Mouse (Mus musculus): ENCODE data around the gene Prss38. TPM values are rescaled to one million over a fixed set of nuclear protein-coding genes. Genes with fewer than 3 reads are reported as not detected.

Prss38 gene
- polyA plus RNA-seq, 1 experiment from 2014 or later, result not detected

DNA sequence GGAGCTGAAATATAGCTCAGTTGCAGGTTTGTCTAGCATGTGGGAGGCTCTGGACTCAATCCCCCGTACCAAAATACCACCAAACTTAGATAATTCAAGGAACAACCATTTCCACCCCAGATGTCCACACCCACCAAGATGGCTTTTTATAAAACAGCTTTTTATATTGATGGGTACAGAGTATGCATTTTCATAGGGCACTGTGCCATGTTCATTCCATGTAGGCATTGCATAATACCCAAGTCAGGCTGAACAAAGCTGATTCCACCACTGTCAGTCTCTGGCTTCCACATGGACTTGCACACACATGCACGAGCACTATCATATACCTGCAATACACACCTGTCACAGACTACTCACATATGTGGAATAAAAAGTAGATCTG, 36.7 kb downstream of the Prss38 start:
- H3K4me3 ChIP-seq (ENCODE audit: low read depth, low read length), result no peak overlapping the region
- no peak overlapping the region for H3K4me2 ChIP-seq (replicated peaks; ENCODE audit: low read depth)
- DNase-seq (ENCODE audit: low spot score) (no peak), ATAC-seq (ENCODE audit: low FRiP score, low TSS enrichment) (no peak)
- H3K36me3 ChIP-seq (ENCODE audit: control insufficient read depth, insufficient read depth, low read length), result no peaks in the 10 kb centered on the region
- peaks cover 2% of the 10 kb centered on the region; the same call in 1 of the 2 replicates for H3K4me1 ChIP-seq (replicated peaks; ENCODE audit: control insufficient read depth, insufficient read depth)
- no peak overlapping the region for H3K9ac ChIP-seq (ENCODE audit: low read length)
- 89% methylated on average over 2 of the region's 2 CpGs for WGBS
- H3K27ac ChIP-seq (replicated peaks), result no peak overlapping the region
- no peaks in the 10 kb centered on the region for H3K27me3 ChIP-seq (ENCODE audit: control insufficient read depth, insufficient read depth, low read length)
- no peak for TF ChIP-seq CTCF (IDR thresholded peaks at IDR 0.05; ENCODE audit: low read depth)
- no peak for TF ChIP-seq EP300 (optimal IDR thresholded peaks at IDR 0.05)
- H3K9me3 ChIP-seq (ENCODE audit: control insufficient read depth, low read length), result no peaks in the 10 kb centered on the region

DNA sequence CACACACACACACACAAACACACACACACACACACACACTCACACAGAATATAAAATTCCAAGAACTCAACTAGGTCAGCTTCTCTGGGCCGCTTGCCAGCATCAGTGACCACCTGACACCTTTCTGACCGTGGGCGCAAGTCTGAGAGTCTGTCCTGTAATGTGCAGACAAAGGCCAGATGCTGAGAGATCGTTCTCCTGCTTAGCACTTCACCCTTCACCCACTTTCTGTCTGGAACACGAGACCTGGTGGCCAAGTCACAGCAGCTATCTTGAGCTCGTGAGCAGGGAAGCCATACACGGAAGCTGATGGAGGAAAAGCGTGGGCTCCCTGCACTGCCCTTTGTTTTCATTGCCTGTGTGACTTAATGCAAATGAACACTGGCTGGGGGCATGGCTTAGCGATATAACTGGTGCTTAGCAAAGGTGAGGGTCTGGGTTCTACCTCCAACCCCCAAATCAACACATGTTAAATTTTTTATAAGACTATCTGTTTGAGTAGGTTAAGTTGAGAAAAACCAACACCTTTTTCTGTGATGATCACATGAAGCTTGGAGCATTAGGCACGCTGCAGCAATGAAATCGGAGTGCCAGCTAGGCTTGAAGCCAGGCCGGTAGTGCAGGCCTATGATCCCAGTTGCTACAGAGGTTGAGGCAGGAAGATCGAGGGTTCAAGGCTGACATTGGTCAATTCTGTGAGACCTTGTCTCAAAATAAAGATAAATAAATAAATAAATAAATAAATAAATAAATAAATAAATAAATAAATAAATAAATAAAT, 37.3 kb downstream of the Prss38 start:
- Histone ChIP-seq H3K4me3 (ENCODE audit: low read depth, low read length) (no peak overlapping the region), H3K4me1 (replicated peaks; ENCODE audit: control insufficient read depth, insufficient read depth) (peaks cover 2% of the 10 kb centered on the region; the same call in 1 of the 2 replicates), H3K27me3 (ENCODE audit: control insufficient read depth, insufficient read depth, low read length) (no peaks in the 10 kb centered on the region), H3K9me3 (ENCODE audit: control insufficient read depth, low read length) (no peaks in the 10 kb centered on the region), H3K36me3 (ENCODE audit: control insufficient read depth, insufficient read depth, low read length) (no peaks in the 10 kb centered on the region), H3K4me2 (replicated peaks; ENCODE audit: low read depth) (no peak overlapping the region), H3K9ac (ENCODE audit: low read length) (no peak overlapping the region), H3K27ac (replicated peaks) (0 out of 2 replicates have a peak overlapping the region, but pooled peaks have one; percentile 24)
- DNase-seq (ENCODE audit: low spot score) (peak; percentile 51), ATAC-seq (ENCODE audit: low FRiP score, low TSS enrichment) (peak; percentile 66)
- 55% methylated on average over 13 of the region's 13 CpGs for WGBS
- no peak for TF ChIP-seq EP300 (optimal IDR thresholded peaks at IDR 0.05)
- no peak for TF ChIP-seq CTCF (IDR thresholded peaks at IDR 0.05; ENCODE audit: low read depth)

DNA sequence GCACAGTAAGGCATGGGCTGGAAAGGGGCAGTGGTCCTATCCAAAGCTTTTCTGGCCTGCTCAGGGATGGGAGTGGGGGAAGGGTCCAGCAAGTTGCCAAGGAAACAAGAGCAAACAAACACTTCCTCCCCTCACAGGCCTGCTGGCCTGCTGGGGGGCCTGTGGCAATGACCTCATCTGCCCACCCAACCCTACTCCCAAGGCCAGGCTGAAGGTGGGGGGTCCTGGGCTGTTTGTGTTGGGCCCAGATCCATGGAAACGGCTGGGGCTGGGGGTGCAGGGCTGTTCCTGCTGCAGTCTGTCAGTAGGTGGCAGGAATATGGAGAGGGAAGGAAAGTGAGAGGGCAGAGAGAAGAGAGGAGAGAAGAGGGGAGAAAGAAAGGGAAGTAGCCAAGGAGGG, 39.1 kb downstream of the Prss38 start:
- Histone ChIP-seq H3K4me2 (replicated peaks; ENCODE audit: low read depth) (no peak overlapping the region), H3K27me3 (ENCODE audit: control insufficient read depth, insufficient read depth, low read length) (no peaks in the 10 kb centered on the region), H3K9ac (ENCODE audit: low read length) (no peak overlapping the region), H3K4me3 (ENCODE audit: low read depth, low read length) (no peak overlapping the region), H3K27ac (replicated peaks) (no peak overlapping the region; the same call in 1 of the 2 replicates), H3K9me3 (ENCODE audit: control insufficient read depth, low read length) (no peaks in the 10 kb centered on the region), H3K36me3 (ENCODE audit: control insufficient read depth, insufficient read depth, low read length) (no peaks in the 10 kb centered on the region; the same call in 1 of the 2 replicates), H3K4me1 (replicated peaks; ENCODE audit: control insufficient read depth, insufficient read depth) (peaks cover 2% of the 10 kb centered on the region; the same call in 1 of the 2 replicates)
- DNase-seq (ENCODE audit: low spot score), result peak; percentile 32
- peak; percentile 46; the same call in 1 of the 2 replicates for ATAC-seq (ENCODE audit: low FRiP score, low TSS enrichment)
- TF ChIP-seq EP300 (optimal IDR thresholded peaks at IDR 0.05) (no peak), CTCF (IDR thresholded peaks at IDR 0.05; ENCODE audit: low read depth) (peak; percentile 53)
- WGBS, result 10% methylated on average over 1 of the region's 1 CpGs

DNA sequence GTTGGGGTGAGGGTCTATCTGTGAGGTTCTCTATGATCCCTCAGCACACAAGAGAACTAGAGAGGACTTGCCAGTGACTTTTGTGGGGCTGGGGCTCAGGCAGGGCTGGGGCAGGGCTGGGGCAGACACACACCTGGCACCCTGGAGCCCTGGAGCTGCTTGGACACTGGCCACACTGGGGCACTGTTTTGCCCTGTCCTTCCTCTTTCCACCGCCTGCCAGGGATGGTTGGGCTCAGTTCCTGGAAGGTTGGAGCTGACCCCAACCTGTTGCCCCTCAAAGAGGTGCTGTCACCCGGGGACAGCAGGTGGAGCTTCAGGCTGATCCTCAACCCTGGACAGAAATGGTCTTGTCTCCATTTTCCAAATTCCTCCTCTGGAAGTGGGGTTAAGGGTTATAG, 39.5 kb downstream of the Prss38 start:
- ATAC-seq (ENCODE audit: low FRiP score, low TSS enrichment), result no peak
- no peak overlapping the region for H3K27ac ChIP-seq (replicated peaks)
- no peaks in the 10 kb centered on the region; the same call in 1 of the 2 replicates for H3K36me3 ChIP-seq (ENCODE audit: control insufficient read depth, insufficient read depth, low read length)
- 34% methylated on average over 2 of the region's 2 CpGs for WGBS
- DNase-seq (ENCODE audit: low spot score), result no peak
- peaks cover 2% of the 10 kb centered on the region; the same call in 1 of the 2 replicates for H3K4me1 ChIP-seq (replicated peaks; ENCODE audit: control insufficient read depth, insufficient read depth)
- no peaks in the 10 kb centered on the region for H3K9me3 ChIP-seq (ENCODE audit: control insufficient read depth, low read length)
- H3K4me3 ChIP-seq (ENCODE audit: low read depth, low read length), result no peak overlapping the region
- TF ChIP-seq EP300 (optimal IDR thresholded peaks at IDR 0.05), result no peak
- peak; percentile 28; the same call in 1 of the 2 replicates for TF ChIP-seq CTCF (IDR thresholded peaks at IDR 0.05; ENCODE audit: low read depth)
- H3K9ac ChIP-seq (ENCODE audit: low read length), result no peak overlapping the region
- H3K4me2 ChIP-seq (replicated peaks; ENCODE audit: low read depth), result no peak overlapping the region
- H3K27me3 ChIP-seq (ENCODE audit: control insufficient read depth, insufficient read depth, low read length), result no peaks in the 10 kb centered on the region

DNA sequence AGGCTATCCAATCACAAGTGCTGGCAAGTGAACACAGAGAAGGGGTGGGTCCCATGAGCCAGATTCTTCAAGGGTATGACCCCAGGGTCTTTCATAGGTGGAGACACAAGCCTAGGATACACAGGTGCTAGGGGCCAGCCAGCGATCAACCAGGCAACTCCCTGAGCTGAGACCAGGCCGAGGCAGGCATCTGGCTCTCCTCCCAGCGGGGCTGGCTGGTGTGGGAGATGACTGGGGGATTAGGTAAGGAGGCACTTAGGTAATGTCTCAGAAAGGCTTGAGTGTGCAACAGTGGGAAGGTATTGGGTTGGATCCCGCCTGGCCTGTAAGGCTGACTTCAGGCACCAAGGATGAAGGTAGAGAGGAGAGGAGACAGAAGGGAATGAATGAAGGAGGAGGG, 40.3 kb downstream of the Prss38 start:
- DNase-seq (ENCODE audit: low spot score) (peak; percentile 29), ATAC-seq (ENCODE audit: low FRiP score, low TSS enrichment) (no peak)
- H3K27ac ChIP-seq (replicated peaks), result no peak overlapping the region
- no peak overlapping the region for H3K4me2 ChIP-seq (replicated peaks; ENCODE audit: low read depth)
- no peak overlapping the region for H3K4me3 ChIP-seq (ENCODE audit: low read depth, low read length)
- H3K27me3 ChIP-seq (ENCODE audit: control insufficient read depth, insufficient read depth, low read length), result no peaks in the 10 kb centered on the region
- H3K9ac ChIP-seq (ENCODE audit: low read length), result no peak overlapping the region
- no peak for TF ChIP-seq CTCF (IDR thresholded peaks at IDR 0.05; ENCODE audit: low read depth)
- TF ChIP-seq EP300 (optimal IDR thresholded peaks at IDR 0.05), result no peak
- peaks cover 2% of the 10 kb centered on the region; the same call in 1 of the 2 replicates for H3K4me1 ChIP-seq (replicated peaks; ENCODE audit: control insufficient read depth, insufficient read depth)
- 71% methylated on average over 4 of the region's 4 CpGs for WGBS
- no peaks in the 10 kb centered on the region; the same call in 1 of the 2 replicates for H3K36me3 ChIP-seq (ENCODE audit: control insufficient read depth, insufficient read depth, low read length)
- no peaks in the 10 kb centered on the region for H3K9me3 ChIP-seq (ENCODE audit: control insufficient read depth, low read length)

DNA sequence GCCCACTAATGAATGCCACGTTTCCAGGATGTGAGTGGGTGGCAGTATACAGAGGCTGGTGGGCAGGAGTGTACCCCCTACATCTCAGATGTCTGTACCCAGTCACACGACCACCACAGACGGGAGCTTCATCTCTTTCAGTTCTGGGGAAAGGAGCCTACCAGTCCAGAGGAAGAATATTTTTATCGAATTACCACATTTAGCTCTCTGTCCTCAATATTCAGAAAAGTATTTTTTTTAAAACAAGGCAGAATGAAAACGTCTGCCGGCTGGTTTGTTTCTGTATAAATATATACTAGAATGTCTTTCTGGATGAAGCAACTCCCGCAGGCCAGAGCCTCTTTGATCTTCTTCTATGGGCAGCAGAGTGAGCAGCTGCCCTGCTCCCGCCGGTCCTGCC, 42.5 kb downstream of the Prss38 start:
- WGBS, result 34% methylated on average over 9 of the region's 9 CpGs
- H3K4me2 ChIP-seq (replicated peaks; ENCODE audit: low read depth), result no peak overlapping the region
- H3K4me1 ChIP-seq (replicated peaks; ENCODE audit: control insufficient read depth, insufficient read depth), result peaks cover under 1% of the 10 kb centered on the region; the same call in 1 of the 2 replicates
- no peak overlapping the region for H3K4me3 ChIP-seq (ENCODE audit: low read depth, low read length)
- no peak for ATAC-seq (ENCODE audit: low FRiP score, low TSS enrichment)
- H3K9ac ChIP-seq (ENCODE audit: low read length), result no peak overlapping the region
- no peaks in the 10 kb centered on the region; the same call in 1 of the 2 replicates for H3K36me3 ChIP-seq (ENCODE audit: control insufficient read depth, insufficient read depth, low read length)
- no peaks in the 10 kb centered on the region for H3K27me3 ChIP-seq (ENCODE audit: control insufficient read depth, insufficient read depth, low read length)
- TF ChIP-seq EP300 (optimal IDR thresholded peaks at IDR 0.05) (no peak), CTCF (IDR thresholded peaks at IDR 0.05; ENCODE audit: low read depth) (no peak)
- DNase-seq (ENCODE audit: low spot score), result no peak
- H3K27ac ChIP-seq (replicated peaks), result no peak overlapping the region
- H3K9me3 ChIP-seq (ENCODE audit: control insufficient read depth, low read length), result no peaks in the 10 kb centered on the region
